Comparison of ENCODE assay signal across 25 mouse cellular contexts in the genomic region with DNA sequence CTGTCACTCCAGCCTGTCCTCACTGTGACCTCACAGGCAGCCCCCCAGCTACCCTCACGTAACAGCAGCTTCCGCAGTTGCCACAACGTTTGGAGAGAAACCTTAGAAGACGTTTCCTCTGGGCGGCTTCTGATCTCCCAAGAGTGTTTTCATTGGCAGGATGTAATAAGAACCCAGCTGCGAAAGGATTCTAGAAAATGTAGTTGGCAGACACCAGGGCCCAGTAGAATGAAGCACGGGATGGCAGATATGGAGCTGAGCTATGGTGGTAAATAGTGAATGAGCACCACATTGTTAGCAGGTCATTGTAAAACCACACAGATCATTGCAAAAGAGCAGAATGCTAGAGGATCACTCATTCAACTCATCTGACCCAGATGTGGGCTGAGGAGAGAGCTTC.
A peak's percentile ranks its signal among the peaks of the same experiment; 100 is the strongest.
DNase-seq lines count a peak whose midpoint lies in the region; ATAC-seq lines count a peak whose summit lies in the region.
"Had no signal": no experiment of that assay in that cellular context is flagged by ENCODE, and none has a peak within 500 bp of the region (broad histone marks: within the 10 kb centered on the region; RNA-seq: fewer than 3 reads in every experiment).

No protein-coding gene starts in this region.

- whole genome bisulfite sequencing in kidney, embryonic 16.5 days: 6% methylated on average over 7 of the region's 7 CpGs

- H3K9me3 ChIP-seq in kidney, embryonic 16.5 days (ENCODE audit: low read length): no peaks in the 10 kb centered on the region
- H3K9me3 ChIP-seq: heart, embryonic 15.5 days; hindbrain, embryonic 13.5 days; midbrain, embryonic 12.5 days; neural tube, embryonic 12.5 days had no signal

- no peak overlapping the region for H3K4me3 ChIP-seq in kidney, embryonic 16.5 days (ENCODE audit: low read length)
- H3K4me3 ChIP-seq: gastrocnemius, adult 2 months; heart, embryonic 15.5 days; hindbrain, embryonic 13.5 days; left cerebral cortex, adult 2 months; midbrain, embryonic 12.5 days; neural tube, embryonic 12.5 days had no signal

- no peak overlapping the region for H3K27ac ChIP-seq in kidney, embryonic 16.5 days (ENCODE audit: low read length)
- H3K27ac ChIP-seq: gastrocnemius, adult 2 months; heart, embryonic 15.5 days; hindbrain, embryonic 13.5 days; left cerebral cortex, adult 2 months; midbrain, embryonic 12.5 days; neural tube, embryonic 12.5 days had no signal

- H3K36me3 ChIP-seq in kidney, embryonic 16.5 days (ENCODE audit: insufficient read depth, low read length): no peaks in the 10 kb centered on the region
- H3K36me3 ChIP-seq: heart, embryonic 15.5 days; hindbrain, embryonic 13.5 days; midbrain, embryonic 12.5 days; neural tube, embryonic 12.5 days had no signal

- no peak overlapping the region for H3K4me2 ChIP-seq in kidney, embryonic 16.5 days (replicated peaks; ENCODE audit: low read depth, low read length)
- H3K4me2 ChIP-seq: heart, embryonic 15.5 days; hindbrain, embryonic 13.5 days; liver, embryonic 11.5 days; midbrain, embryonic 12.5 days; neural tube, embryonic 12.5 days had no signal

- H3K9ac ChIP-seq in kidney, embryonic 16.5 days (replicated peaks; ENCODE audit: low read length): no peak overlapping the region
- H3K9ac ChIP-seq: forebrain, postnatal 0 days; heart, embryonic 15.5 days; hindbrain, embryonic 13.5 days; liver, postnatal 0 days; midbrain, embryonic 12.5 days; neural tube, embryonic 12.5 days had no signal

- H3K27me3 ChIP-seq in kidney, embryonic 16.5 days (ENCODE audit: insufficient read depth, low read length): no peaks in the 10 kb centered on the region
- H3K27me3 ChIP-seq: heart, embryonic 15.5 days; hindbrain, embryonic 13.5 days; midbrain, embryonic 12.5 days; neural tube, embryonic 12.5 days had no signal

- peaks cover 6% of the 10 kb centered on the region; the same call in 1 of the 2 replicates for H3K4me1 ChIP-seq in kidney, embryonic 16.5 days (ENCODE audit: insufficient read depth, low read length)
- H3K4me1 ChIP-seq: heart, embryonic 15.5 days; hindbrain, embryonic 13.5 days; midbrain, embryonic 12.5 days; neural tube, embryonic 12.5 days had no signal

- 0 out of 2 replicates have a peak, but pooled peaks have one; percentile 39 for ATAC-seq in kidney, embryonic 16.5 days (ENCODE audit: low FRiP score, low TSS enrichment)
- ATAC-seq: forebrain, postnatal 0 days; liver, postnatal 0 days had no signal

- peak; percentile 8 for DNase-seq in embryo, embryonic 10.5 days (ENCODE audit: low spot score)
- DNase-seq in embryo, embryonic 9.5 days (ENCODE audit: extremely low spot score): no peak
- no peak for DNase-seq in kidney, adult 8-10 months
- peak; percentile 5 for DNase-seq in thymus, postnatal 0 days (ENCODE audit: low spot score)
- no peak for DNase-seq in thymus, postnatal 4 days
- no peak for DNase-seq in right cerebral cortex, postnatal 4 days
- DNase-seq: adrenal gland, postnatal 36 days; cerebellum, adult 11 months; cerebellum, adult 9-11 months; forebrain, postnatal 0 days; gastrocnemius, adult 2 months; heart, postnatal 36 days; kidney, adult 18-20 months; liver, postnatal 0 days; lung, postnatal 14 days; retina, postnatal 1 day; right cerebral cortex, postnatal 25 days; thymus, postnatal 14 days had no signal

Comparison
In these comparisons a context has a peak if more than half of its experiments do, and no peak if none do; other contexts are left out.
1. DNase-seq: peak in embryo, embryonic 10.5 days (single experiment) and thymus, postnatal 0 days (single experiment); none in embryo, embryonic 9.5 days (single experiment), kidney, adult 8-10 months (0 of 2), thymus, postnatal 4 days (single experiment) and right cerebral cortex, postnatal 4 days (single experiment).